Mouse (Mus musculus) layer of hippocampus, postnatal 25 days (tissue): Measurements from ENCODE around the gene Timp3. TPM values are rescaled to one million over a fixed set of nuclear protein-coding genes. Genes with fewer than 3 reads are reported as not detected.
"Not testable (repeated sequence)": the region's sequence is repeated elsewhere in the genome, so short reads cannot be mapped to it uniquely, and the experiment has no call there.

Experiments
- DNase-seq, 2 experiments: peaks; one replicate each; pipeline ENCODE4 v3.0.0; 2022; ENCODE audit warnings: mixed read lengths in 2 of 2, low spot score in 1 of 2; ENCODE audit errors: extremely low spot score in 1 of 2
- total RNA-seq, 2 experiments: library from RNA; stranded (reverse); gene quantifications; 2 replicates each; pipeline ENCODE4 v1.2.3; 2021

Timp3 gene
- total RNA-seq, 2 experiments from 2014 or later, result 50.1 to 55.1 TPM

DNA sequence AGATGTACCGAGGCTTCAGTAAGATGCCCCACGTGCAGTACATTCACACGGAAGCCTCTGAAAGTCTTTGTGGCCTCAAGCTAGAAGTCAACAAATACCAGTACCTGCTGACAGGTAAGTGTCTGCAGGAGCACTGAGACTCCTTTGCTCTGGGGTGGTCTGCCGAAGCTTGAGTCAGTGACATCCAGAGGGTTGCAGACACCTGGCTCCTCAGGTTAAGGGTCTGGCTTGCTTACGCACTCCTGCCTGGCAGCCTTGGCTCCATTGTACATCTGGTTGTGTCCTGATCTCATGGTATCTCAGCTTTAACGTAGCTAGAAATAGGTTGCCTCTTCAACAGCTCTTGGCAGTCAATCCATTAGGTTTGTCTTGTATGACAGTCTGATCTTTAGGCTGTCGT, 43.8 kb downstream of the Timp3 start:
- DNase-seq, result no peak

DNA sequence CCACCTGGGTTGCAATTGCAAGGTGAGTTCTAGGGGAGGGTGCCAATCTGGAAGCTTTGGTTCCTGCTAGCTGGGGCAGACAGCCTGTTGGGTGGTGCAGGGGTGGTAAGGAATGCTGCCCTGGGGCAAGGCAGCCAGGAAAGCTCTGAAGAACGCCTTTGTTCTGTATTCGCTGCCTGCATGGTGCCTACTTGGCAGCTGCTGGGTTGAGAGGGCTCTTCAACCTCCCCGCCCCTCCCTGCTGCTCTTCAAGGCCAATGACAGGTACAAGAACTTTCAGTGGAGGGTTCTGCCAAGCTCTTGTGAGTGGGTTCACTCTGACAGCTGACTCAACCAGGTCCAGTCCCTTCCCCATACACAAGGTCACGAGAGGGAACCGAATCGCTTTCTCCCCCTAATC, 44.5 kb downstream of the Timp3 start:
- no peak for DNase-seq

GRCm38 (mm10) chr10:86345645-86346044, 45.5 kb downstream of the Timp3 start:
- DNase-seq, result no peak

DNA sequence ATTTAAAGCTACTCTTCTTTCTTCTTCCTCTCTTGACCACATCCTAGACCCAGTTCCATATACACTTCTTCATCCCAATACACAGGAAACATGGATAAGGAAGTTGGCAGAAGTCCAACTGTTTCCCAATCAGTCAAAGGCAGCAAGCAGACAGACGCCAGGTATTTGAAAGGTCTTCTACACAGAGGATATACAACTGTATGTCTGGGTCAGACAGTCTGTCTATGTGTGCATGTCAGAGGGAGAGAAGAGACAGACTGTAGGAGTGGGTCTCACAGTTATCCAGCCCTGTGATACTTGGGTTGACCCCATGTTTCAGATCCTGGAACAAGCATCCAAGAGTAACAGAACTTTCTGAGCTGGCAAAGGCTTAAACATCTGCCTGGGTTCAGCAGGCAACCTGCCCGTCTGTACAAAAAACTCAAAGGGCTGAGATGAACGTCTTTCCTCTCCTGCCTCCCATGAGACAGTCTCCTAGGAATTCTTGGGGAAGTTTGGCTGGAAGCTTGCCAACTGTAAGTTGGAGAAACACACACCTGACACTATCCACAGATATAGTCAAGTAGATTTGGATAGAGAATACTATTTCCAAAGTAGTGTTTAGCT, 46.2 kb downstream of the Timp3 start:
- DNase-seq, result no peak

DNA sequence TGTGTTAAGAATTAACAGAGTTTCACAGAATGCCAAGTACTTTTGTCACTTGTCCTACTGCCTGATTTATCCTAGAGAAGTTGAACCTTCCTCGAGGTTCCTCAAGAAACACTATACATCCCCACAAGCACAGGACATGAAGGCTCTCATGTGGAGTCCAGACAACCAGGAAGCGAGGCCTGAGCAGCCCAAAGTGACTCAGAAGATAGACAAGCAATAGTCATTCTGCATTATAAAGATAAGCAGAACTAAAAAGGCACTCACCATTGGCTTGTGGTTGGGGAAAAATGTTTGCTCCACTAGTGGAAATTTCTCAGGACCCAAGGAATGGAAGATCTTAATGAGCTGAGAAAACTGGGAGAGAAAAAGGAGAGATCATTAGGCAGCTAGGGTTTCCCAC, 51.1 kb downstream of the Timp3 start:
- DNase-seq, result no peak

- DNase-seq, result no peak
These were observed 52.3 kb downstream of the Timp3 start for GRCm38 (mm10) chr10:86352521-86352920.

DNA sequence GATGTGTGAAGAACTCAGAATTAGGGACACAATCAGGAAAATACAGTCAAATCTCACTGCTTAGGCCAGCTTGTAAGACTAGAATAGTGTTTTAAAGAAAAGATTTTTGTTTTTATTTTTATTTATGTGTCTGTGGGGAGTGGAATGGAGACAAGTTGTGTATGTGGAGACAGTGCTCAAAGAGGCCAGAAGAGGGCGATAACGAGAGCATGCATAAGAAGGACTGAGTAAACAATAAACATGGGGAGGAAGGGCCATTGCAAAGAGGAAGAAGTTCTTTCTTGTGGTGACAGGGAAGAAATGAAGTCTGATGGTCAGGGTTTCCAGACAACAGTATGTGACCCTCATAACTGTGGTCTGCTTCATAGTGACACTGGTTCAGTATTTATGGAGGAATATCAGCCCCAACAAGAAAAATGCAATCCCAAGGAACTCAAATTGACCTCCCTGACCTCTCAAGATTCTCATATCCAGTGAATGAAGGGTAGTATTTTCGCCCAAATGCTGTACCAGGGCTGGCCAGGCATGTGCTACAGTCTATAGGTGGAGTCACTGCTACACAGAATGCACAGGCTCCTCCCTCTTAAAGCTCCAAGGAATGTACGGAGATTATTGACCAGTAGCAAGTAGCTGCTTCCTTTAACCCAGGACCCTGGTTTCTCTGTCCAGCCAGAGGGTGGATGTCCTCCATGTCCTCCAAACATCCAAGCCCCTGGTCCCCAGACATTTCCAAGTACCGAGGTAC, 56.8 kb downstream of the Timp3 start:
- DNase-seq, result peak in 1 of 2 experiments; percentile 22

DNA sequence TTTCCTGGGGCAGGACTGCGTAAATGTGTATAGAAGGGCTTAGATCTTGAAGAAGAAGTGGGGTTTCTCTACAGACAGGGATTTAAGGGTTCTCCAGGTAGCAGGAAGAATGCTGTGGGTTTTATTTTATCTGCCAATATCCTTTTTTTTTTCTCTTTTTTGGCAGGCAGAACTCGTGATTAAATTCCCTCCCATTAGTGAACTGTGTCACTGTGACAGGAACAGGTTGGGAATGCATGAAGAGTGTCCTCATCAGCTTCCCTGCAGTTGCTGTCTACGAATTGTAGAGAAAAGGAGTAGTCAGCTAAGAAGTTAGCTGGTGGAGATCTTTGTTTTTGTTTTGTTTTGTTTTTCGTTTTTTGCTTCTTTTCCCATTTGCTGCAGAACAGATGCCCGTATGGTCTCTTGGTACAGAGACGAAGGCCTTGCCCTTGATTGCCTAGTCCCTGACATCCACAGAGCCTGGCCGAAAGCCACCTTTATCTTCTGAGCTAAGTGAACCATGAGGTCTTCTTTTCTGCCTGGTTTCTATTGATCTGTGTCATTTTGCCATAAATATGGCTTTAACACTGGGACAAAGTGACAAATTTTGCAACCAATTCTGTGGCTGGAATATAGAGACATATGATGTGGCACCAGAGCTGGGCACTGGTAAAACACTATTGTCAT, 58.3 kb downstream of the Timp3 start:
- DNase-seq, result no peak

- DNase-seq, result no peak
These were observed 59.0 kb downstream of the Timp3 start for GRCm38 (mm10) chr10:86359208-86359607.

DNA sequence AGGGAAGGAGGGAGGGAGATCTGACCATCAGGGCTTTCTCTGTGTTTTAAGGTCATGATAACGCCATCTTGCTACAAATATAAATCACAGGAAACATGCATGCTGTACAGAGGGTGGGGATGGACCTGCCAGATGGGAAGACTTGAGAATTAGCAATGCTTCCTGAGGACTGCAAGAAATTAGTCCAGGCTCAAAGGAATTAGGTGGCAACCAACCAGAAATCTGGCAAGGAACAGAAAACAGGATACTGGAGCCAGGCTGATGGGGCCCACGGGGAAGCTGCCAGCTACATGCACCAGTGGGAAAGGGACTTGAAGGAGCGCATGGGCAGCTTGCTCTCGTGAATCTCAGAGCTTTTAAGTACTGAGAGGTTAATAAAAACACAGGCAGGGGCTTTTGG, 59.5 kb downstream of the Timp3 start:
- no peak for DNase-seq

GRCm38 (mm10) chr10:86363669-86364309, 63.6 kb downstream of the Timp3 start:
- DNase-seq, result no peak

DNA sequence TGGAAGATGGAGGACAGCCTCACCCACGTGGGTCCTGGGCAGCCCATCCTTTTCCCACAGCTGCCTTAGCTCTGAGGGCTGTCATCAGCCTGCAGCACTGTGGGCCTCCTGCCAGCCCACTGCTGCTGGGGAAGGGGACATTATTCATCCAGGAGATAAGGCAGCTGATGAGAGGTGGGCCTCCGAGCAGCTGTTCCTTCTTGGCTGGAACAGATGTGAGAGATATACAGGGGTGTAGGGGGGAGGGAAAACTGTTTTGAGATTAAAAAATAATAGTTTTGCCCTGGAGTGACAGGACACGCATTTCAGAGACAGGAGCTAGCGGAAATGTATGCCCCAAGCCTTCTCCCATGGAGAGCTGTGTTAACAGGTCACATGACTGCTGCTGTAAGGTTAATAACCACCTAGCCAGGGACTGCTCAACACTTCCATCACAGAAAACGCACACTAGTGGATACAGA, 65.5 kb downstream of the Timp3 start:
- DNase-seq, result no peak

DNA sequence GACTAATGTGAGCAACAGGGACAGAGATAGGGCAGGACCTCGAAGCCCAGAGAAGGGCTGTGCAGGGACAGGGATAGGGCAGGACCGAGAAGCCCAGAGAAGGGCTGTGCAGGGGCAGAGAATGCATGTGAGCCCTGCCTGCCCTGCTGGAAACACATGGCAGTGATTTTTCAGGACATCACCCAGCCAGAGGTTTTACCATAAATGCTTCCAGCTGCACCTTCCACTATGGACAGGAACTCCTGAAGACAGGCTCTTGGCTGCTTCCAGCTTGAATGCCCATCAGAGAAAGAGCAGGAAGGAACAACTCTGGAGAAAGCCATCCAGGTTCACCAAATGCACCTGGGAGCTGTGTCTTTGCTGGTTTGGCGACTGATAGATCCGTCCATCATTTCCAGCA, 67.2 kb downstream of the Timp3 start:
- no peak for DNase-seq

DNA sequence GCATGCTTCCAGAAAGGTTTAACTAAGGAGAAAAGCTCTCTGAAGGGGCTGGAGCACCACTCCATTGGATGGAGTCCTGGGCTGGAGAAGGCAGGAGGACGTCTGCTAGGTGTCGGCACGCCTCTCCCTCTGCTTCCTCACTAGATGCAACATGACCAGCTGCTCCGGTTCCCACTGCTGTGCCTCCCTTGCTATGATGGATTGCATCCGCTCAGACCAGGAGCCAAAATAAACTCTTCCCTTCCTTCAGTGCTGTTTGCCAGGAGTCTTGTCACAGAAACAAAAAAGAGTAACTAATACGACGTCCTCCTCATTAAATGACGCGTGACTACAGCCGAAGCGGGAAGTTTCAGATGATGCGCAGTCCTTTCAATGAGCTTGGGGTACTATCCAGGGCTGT, 68.6 kb downstream of the Timp3 start:
- no peak for DNase-seq

GRCm38 (mm10) chr10:86369346-86369745, 69.2 kb downstream of the Timp3 start:
- no peak for DNase-seq

DNA sequence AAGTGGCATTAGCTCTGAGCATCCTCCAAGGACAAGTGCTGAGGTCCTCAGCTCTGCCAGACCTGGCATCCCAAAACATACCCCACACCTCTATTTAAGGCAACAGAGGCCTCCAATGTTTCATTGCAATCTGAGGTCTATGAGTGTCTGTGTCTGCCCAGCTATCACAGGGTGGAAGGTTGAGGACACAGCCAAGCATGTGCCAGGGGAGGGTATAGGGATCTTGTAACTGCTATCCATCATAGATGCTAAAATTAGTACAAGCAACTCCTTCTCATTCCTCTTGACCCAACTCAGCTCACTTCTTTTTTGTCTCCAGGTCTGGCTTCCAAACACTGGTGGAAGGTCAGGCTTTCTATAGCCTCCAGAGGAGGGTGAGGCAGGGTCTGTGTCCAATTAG, 71.4 kb downstream of the Timp3 start:
- no peak for DNase-seq

DNA sequence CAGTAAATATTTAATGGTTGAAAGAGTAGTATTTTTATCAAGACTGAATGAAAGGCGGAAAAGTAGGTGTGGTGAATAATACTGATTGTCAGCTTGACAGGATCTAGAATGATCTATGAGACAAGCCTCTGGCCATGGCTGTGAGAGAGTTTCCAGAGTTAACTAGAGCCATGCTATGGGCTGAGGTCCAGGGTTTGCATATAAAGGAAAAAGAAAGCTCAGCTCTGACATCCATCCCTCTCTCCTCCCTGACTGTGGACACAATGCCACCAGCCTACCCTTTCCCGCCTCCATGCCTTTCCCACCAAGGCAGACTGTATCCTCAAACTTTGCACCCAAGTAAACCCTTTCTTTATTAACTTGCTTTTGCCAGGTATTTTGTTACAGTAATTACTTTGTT, 73.9 kb downstream of the Timp3 start:
- DNase-seq, result no peak

DNA sequence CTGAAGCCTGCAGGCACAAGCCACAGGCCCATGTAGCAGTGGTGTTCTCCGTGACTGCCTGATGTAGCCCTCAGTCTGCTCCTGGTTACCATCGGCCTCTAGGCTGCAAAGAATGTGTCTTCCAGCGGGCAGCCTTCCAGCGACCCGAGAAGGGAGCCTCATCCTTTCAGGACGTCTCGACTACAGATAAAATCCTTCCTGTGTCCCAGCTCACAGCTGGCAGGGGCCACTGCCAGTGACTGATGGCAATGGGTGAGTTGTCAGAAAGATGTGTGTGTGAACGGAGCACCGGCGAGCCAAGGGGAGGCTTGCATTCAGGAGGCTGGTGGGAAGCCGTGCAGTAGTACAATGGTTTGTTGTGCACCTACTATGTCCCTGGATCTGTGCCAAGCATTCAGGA, 75.7 kb downstream of the Timp3 start:
- no peak for DNase-seq

- DNase-seq, result no peak
These were observed 76.4 kb downstream of the Timp3 start for GRCm38 (mm10) chr10:86376392-86377185.

DNA sequence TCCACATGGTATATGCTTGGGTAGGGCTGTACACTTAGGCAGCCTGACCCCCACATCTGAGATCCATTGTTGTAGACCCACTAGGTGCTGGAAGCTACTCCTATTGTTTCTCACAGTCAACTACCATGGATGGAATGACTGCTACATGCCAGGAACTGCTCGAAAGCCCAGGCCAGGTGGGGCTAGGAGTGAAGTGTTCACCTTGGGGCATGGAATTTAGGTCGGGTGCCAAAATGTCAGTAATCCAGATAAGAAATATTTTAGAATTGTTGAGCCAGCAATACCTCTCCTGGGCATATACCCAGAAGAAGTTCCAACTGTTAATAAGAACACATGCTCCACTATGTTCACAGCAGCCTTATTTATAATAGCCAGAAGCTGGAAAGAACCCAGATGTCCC, 78.6 kb downstream of the Timp3 start:
- DNase-seq, result not testable (repeated sequence)
